Mouse (Mus musculus) MEL-GATA-1-ER (cell line): ENCODE data around the gene Elk3.
"Not testable (repeated sequence)": the region's sequence is repeated elsewhere in the genome, so short reads cannot be mapped to it uniquely, and the experiment has no call there.

Experiments used
- DNase-seq: peaks from one replicate; pipeline ENCODE4 v3.0.0-alpha.2; 2012; ENCODE audit warnings: low read depth; ENCODE audit errors: extremely low read depth

Elk3 gene

DNA sequence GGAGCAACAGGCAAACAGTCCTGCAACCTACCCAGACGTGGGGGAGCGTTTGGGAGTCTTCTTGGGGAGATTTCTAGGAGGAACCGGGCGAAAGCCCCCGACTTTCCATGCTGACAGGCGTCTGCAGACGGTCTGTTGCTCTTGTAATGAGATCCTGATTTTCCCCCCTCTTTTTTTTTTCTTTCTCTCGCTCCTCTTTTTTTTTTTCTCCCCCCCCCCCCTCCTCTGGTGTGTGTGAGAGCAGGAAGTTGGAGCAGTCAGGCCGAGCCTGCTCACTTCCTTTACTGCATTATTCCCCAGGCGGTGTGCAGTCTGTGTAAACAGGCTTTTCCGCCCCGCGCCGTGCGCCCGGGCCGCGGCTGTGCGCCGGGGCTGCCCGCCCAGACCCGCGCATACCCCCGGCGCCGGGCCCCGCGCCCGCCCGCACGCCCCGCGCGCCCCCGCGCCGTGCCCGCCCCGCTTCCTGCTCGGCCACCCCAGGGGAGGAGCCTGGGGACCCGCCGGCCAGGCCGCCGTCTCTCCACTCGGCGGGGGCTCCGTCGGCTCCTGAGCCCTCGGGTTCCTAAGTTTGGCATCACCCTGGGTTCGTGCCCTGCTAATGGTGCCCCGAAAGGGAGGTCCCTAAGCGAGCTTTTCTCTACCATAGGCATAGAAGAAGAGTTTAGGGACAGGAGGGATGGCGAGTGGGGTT, at the start of gene Elk3:
Elk3 (minus strand) TSS at position 415 of the 691 bp plus-strand sequence.
- no peak for DNase-seq

DNA sequence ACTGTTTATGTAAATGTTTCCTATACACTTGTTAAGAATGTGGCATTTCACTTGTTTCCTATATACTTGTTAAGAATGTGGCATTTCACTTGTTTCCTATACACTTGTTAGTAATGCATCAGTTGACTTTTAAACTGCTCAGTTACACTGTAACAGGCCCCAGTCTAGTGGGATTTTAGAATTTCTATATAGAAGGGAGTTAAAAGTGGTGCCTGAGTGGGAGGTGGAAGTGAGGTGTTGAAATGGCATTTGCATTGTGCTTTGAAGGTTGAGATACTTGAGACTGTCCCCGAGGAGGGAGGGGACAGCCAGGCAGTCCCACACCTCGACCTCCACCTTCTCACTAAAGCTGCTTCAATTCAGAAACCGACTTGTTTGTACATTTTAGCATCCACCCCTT, 49.7 kb upstream of the Elk3 start:
- no peak for DNase-seq

DNA sequence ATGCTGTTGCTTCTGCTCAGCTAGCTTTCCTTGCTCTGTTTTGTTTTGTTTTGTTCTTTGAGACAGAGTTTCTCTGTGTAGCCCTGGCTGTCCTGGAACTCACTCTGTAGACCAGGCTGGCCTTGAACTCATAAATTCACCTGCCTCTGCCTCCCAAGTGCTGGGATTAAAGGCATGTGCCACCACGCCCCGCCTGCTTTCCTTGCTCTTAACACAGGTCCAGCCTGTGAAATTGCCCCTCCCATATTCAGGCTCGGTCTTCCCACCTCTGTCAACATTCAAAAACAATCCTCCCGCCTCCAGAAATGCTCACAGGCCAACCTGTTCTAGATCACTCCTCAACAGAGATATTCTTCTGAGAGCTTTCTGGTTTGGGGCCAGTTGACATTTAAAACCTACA, 49.3 kb upstream of the Elk3 start:
- not testable (repeated sequence) for DNase-seq

DNA sequence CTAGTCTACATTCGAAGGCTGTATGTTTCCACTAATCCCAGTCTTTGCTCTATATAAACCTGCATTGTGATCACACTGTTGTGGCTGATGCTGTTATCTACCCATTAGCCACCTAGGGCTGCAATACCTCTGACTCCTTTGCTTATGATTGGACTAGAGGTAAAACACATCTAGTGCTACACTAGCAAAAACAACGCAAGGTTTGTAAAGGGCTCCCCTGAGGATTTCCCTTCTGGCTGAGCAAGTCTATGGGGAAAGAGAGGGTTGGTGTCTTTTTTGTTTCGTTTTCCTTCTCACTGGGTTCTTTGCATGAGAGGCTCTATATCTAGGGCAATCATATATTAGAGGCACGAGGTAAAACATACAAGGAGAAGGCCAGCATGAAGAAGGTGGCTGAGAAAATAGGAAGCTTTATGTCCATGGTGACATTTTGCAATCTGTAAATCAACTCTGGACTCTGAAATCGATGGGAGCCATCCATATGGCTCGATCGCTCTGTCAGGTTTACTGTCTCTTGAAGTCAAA, 48.5 kb upstream of the Elk3 start:
- DNase-seq, result no peak

DNA sequence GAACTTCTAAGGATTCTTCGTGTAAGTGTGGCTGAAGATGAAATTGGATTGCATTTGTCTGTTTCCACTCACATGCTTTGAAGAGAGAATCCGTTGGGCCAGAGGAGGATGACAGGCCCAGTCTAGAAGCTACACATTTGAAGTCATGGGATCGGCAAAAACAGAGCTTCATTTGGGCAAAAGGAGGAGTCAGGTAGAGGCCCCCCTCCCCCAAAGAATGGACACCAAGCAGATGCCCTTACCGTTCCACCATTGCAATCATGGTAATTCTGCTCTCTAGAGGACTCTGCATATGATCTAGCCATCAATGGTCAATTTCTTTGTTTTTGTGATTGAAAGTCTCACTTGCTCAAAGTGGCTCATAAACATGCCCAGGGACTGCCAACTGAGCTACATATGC, 47.9 kb upstream of the Elk3 start:
- no peak for DNase-seq

DNA sequence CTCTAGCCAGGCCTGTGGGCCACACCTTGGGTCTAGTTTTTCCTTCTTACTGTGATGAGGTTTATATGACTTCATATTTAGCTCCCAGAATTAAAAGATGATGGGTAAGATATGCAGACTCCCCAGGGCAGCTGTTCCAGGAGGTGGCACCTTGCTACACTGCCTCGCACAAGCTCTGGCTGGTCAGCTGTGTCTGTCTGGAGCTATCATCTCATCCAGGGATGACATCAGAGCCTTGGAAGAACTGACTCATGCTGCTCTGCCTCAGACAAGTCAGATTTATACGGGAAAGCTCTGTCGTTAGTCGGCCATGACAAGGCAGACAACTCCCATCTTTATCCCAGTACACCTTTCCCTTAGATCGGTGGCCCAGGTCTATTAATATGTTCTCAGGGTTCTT, 46.2 kb upstream of the Elk3 start:
- DNase-seq, result no peak

DNA sequence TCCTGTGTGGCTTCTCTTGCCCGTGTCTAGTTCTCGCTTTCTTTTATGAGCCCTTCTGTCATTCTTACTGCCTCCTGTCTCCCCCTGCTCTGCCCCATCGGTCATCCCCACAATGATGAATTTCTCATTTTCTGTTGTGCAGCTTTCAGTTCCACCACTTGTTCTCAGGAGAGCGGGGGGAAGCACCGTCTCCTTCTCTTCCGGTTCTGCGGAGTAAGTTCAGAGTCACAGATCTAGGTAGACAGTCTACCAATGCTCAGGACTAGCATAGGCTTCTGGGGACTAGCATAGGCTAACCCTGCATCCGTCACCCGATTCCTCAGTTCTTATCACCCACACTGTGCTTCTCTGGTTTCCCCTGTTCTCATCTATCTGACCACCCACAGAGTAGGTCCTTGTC, 45.2 kb upstream of the Elk3 start:
- no peak for DNase-seq

DNA sequence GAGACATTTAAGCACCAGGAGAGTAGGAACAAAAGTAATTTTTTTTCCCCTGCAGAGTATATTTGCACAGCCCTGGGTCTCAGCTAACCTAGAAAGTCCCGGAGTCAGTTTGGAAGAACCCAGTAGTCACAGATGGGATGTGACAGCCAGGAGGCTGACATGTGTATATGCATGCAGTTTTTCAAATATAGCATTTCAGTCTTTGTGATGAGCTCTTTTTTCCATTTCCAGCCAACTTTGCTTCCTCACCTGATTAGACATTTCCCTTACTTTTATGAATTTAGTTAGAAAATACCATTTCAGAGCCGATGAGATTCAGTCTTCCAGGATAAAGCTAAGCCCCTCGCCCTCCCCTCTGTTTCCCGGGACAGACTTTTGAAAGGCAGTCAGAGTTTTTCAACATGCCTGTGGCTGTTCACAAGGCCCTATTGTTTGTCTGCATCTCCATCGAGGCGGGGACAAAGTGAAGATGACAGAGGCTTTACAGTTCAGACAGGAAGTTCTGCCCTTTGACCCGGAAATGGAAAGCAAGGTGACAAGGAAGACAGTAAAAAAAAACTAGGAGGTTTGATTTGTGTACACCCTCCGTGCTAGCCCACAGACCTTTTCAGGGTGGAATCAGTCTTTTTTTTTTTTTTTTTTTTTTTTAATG, 44.5 kb upstream of the Elk3 start:
- DNase-seq, result no peak

DNA sequence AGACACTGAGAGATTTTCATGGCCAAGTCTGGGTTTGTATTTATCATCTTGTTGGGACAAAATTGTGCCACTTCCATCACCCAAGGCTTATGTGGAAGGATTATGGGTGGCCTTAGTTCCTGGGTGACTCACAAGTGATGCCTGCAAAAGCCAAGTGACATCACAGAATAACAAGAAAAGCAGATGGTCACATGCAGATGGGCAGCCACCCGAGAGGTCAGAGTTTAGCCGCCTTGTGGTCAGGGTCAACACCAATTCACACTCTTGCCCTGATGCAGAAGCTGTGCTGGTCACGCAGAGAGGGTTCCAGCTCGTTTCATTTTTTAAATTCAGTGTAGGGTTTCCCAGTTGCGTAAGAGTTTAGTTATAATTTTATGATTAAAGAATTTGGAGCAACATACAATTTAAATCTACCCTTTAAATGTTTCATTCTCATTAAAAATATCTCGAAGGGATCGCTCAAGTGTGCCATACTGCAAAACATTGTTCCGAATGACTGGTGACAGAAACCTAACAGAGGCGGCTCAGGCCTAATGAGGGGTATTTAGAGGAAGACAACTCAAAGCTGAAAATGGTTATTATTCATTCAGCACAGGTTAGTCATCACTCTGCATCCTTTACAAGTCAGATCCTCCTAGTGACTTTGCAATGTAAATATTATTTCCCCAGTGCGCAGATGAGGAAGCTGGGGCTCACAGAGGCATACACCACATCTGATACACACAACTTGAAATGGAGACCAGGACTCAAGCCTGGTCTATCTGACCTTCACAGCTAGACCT, 42.8 kb upstream of the Elk3 start:
- DNase-seq, result no peak

DNA sequence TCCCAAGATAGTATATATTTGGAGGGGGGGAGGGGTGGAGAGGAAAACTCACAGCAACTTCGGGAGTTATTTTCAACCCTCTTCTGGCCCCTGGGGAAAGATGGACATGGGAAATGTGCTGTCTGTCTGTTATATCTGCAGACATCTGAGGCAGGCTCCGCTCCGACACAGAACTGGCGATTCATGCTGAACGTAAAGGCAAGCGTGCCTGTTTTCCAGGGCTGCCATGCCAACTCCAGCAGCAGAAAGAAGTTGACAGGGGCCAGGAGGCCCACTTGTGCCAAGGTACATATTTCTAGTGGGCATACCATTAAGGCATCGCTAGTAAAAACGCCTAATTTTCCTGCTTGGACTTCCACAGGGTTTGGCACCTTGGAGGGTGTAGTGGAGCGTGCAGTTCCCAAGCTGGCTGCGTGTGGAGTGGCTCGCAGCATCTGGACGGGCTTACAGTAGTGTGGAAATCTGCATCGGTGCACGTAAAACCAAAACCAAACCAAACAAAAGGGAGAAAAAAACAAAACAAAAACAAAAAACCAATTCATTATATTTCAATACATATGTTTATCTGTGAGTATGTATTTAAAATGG, 37.1 kb upstream of the Elk3 start:
- DNase-seq, result no peak

DNA sequence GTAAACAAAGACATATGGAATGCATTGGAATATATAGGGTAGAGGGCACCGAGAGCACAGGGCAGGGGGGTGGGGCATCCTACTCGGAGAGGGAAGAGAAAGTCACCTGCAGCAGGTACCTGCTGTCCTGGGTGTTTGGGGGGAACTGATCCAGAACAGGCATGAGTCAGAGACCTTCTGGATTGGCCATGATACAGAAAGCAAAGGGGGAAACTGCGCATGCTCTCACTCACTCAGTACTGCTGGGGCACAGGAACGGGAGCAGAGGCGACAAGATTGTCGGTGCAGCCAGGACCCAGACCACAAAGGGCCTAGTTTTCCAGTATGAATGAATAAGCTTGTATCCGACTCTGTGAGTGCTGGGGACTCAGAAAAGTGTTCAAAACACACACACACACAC, 36.5 kb upstream of the Elk3 start:
- DNase-seq, result no peak

DNA sequence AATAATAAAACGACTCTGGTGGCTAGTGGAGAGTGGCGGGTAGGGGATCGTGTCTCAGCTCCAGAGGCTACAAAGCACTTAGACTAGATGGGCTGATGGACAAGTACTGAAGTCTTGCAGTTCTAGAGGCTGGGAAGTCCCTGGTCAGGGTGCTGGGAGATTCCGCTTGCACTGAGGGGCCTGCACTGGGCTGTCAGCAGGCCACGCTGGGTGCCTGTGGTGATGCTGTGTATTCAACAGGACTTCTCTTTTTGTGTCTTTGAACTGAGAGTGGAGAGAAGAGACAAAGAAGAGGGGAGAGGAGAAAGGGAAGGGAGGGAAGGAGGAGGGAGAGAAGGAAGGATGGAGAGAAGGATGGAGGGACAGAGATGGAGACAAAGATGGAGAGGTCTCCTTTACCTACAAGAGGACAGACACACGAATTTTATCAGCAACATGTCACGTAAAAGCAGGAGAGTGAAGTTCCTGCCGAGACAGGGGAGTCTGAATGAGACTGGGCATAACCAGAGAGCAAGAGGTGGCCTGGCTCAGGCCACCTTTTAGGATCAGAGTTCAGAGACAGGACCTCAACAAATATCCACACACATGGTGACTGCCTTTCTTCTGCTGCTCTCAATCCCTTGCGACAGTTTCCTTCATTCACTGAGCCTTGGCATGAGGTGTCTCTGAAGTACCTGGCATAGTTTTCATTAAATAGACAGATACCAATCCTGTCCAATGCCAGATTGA, 35.4 kb upstream of the Elk3 start:
- DNase-seq, result no peak

DNA sequence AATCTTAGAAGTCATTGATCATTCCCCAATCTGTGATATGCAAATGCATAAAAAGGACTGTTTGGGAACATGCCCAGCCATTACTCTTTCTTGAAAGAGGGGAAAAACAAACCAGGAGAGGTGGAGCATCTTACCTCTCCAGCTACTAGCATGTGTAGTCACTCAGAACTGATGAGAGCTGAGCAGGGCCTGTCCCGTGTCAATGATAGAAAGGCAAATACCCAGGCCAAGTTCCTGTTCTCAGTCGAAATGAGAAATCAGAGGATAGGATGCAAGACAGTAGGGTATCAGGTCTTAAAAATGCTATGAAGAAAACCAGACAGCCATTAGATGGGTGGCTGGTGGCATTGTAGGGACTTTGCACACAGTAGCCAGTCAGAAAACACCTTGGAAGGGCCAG, 34.6 kb upstream of the Elk3 start:
- no peak for DNase-seq

DNA sequence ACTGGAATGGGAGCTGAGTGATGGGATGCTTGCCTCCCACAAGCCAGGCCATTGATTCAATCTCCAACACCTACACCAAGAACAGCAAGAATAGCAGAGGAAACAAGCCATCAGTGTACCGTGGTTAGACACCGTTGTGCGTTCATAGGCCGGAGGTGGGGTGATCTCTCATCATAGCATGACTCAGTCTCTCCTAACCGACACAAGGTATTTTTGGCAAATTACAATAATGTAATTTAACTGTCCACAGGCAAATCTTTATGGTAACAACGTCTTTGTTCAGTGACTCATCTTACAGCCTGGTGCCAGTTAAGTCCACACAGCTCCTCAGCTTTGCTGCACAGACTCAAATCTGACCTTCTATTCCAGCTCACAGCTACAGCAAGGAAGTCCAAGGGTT, 32.5 kb upstream of the Elk3 start:
- DNase-seq, result no peak

DNA sequence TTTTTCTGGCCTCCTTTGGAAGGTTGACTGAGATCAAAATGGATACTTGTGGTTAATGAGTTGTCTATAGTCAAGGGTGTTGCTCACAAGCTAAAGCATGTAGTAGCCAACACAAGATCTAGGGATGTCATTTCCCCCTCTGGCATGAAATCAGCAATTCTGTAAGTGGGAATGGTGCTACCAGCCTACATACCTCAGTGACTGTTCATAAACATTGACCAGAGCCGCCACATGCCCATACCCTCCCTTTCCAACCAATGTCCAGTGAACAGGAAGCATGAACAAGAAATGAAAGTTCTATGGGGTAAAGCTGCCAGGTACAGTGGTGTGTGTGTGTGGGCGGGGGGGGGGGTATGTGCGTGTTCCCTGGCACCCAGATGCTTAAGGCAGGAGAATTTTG, 32.1 kb upstream of the Elk3 start:
- no peak for DNase-seq

DNA sequence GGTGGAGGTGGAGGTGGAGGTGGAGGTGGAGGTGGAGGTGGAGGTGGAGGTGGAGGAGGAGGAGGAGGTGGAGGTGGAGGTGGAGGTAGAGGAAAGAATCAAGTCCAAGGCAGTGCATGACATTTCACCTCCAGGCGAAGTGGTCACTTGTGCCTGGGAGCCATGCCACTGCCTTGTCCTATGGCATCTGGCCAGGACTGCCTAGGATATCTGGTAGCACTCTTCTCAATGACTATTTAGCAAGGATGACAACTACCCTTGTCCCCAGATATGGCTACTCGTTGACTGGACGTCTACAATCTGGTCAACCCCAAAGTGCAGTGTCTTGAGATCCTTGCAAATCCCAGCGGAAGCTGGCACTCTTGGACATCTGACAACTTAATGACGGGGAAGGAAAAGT, 27.6 kb upstream of the Elk3 start:
- no peak for DNase-seq

DNA sequence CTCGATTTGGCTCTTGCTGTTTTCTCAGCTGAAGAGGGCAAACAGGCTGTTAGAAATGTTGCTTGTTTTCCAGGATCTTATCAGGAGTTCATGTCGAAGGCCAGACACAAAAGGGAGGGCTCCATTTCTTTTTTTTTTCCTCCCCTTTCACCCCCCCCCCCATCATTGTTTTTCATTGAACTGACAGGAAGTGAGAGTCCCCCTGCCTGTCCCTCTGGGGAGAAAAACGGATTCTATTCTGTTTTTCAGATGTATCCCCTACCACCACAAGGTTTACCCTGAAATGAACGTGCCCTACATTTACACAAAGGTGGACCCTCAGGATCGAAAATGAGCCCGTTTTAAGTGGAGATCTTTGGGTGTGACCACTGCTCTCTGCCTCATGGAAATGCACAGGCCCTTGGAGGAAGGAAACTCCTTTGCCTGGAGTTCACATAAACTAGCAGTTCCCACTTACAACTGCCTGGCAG, 25.6 kb upstream of the Elk3 start:
- DNase-seq, result no peak

DNA sequence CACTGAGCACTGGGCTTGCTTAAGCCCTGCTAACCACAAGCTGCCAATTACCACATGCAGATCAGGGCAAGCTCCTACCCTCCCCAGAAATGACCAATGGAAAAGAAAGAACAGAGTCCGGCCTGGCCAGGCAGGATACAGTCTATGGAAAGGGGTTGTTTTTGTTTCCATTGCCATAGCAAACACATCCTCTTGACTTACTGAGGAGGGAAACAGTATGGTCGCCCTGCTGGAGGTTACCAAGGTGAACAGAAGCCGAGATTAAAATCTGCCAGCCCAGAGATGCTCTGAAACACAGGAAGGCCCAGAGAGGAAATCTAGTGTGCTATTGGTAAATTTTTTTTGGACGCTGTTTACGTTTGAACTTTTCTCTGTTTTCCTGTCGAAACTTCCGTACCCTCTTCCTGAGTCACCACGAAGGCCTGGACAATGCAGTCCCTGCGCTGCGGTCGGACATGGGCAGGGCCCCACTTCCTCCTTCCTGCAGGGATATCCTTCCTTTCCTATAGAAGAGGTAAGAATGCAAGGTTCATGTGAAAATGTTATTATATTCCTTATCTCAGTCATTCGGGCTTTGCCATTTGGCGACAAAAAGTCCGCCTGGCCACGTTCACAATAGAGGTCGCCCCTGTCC, 25.0 kb upstream of the Elk3 start:
- DNase-seq, result no peak

DNA sequence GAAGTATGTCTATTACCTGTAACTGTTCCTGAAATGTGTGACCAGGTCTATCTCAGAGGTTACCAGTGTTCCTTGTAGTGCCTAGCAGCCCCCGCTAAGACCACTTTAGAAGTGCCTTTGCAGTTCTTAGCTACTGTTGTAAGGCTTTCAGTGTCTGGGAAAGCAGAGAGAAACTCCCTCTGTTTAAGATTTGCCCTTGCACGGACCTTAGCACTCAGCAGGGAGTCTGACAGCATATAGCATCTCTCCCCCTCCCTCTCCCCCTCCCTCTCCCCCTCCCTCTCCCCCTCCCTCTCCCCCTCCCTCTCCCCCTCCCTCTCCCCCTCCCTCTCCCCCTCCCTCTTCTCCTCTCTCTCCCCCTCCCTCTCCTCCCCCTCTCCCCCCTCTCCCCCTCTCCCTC, 24.1 kb upstream of the Elk3 start:
- DNase-seq, result no peak

DNA sequence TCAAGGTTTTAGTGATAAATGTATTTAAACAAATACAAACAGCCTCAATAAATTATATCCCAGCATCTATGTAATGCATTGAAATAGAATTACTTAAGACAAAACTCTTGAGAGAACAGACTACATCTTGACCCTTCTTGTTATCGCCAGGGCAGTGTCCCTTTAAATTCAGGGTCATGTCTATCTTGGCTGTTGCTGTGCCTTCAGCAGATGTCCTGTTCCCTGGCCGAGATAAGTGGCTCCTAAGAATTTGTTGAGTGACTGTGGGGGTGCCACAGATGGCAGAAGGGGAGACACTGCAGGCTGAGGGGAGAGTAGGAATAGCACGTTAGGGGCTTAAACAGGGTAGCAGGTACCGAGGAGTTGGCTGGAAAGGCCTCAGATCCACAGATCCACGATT, 22.3 kb upstream of the Elk3 start:
- no peak for DNase-seq
